1 mouse cellular context compared by ENCODE assay signal in the genomic region with DNA sequence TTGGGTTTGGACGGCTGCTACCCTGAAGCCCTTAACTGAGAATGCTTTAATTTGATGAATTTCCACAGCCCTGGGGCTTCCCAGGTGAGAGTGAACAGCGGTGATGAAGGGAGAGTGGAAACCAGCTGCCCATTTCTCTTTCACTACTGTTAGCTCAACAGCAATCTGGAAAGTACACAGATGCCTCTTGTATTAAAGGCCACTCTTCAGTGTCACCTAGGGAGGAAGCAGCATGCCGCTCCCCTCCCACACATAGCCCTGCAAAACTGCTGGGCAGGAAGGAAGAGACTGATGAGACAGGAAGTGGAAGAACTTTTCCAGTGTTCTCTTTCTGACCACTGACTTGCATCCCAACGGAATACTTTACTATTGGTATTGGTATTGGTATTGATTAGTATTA.
TF ChIP-seq lines count a peak whose summit lies in the region.

No protein-coding gene starts in this region.

TF ChIP-seq in CH12.LX, 34 proteins besides CTCF, POLR2A, EP300 and RAD21 (continued from another document):
- TF ChIP-seq BHLHE40 (IDR thresholded peaks at IDR 0.05; ENCODE audit: low read depth, low read length) (peak; percentile 14; the same call in 1 of the 2 replicates), SMC3 (IDR thresholded peaks at IDR 0.05; ENCODE audit: low read depth, low read length) (no peak), MAFK (IDR thresholded peaks at IDR 0.05; ENCODE audit: insufficient replicate concordance, low read length) (0 out of 2 replicates have a peak, but pooled peaks have one; percentile 55), ZC3H11A (IDR thresholded peaks at IDR 0.05; ENCODE audit: low read depth, low read length) (no peak)
